Mouse (Mus musculus): ENCODE data around the gene Zyx.

Gene Zyx

DNA sequence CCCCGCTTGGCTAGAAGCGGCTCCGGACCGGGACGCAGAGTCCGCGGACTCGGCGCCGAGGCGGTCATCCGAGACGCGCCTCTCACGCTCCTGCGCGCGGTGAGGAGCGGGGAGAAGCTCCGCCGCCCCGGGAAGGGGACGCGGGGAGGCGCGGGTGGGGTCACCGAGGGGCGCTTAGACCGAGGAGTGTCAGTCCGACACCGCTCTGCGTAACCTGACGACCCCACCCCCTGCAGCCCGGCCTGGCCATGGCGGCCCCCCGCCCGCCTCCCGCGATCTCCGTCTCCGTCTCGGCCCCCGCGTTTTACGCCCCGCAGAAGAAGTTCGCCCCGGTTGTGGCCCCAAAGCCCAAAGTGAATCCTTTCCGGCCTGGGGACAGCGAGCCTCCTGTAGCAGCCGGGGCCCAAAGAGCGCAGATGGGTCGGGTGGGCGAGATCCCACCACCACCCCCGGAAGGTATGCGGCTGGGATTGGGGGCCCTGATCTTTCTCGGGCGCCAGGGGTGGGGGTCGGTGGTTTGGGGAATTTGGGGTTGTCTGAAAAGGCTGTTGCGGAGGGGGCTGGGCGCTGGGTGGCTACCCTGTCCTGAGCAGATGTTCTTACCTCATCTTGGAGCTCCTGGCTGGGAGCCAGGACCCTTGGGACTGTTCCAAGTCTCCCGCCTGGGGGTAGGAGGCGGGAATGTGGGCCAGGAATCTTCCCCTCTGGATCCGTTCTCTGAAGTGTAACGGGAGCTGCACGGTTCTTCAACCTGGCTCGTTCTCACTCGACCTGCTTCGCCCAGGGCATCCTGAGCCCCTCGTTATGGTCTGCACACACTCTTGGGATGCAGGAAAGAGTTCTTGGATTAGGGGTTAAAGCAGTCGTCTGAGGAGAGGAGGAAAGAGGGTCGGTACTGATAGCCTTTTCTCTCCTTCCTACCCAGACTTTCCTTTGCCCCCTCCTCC is 864 bp downstream of the Zyx start:
- DNase-seq (ENCODE audit: low spot score in 2 of 2) = peak in 1 of 2 experiments; percentile 72

DNA sequence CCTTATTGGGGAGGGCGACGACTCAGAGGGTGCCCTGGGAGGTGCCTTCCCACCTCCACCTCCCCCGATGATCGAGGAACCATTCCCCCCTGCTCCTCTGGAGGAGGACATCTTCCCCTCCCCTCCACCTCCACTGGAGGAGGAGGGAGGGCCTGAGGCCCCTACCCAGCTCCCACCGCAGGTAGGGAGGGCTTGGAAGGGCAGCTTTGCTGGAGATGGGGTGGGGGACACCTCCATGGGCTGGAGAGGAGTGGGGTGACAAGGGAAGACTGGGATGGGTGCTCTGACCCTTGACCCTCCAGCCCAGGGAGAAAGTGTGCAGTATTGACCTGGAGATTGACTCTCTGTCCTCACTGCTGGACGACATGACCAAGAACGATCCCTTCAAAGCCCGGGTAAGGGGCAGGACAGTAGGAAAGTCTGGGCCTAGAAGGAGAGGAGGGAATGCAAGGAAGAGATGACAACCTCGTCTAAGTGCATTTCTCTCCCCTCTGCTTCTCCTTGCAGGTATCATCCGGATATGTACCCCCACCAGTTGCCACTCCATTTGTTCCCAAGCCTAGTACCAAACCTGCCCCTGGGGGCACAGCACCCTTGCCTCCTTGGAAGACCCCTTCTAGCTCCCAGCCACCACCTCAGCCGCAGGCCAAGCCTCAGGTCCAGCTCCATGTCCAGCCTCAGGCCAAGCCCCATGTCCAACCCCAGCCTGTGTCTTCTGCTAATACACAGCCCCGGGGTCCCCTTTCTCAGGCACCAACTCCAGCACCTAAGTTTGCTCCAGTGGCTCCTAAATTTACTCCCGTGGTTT is 1.7 kb downstream of the Zyx start:
- DNase-seq (ENCODE audit: low spot score in 2 of 2) = peak in 1 of 2 experiments; percentile 63

GRCm38 (mm10) chr6:42351776-42352485 is 2.5 kb downstream of the Zyx start:
- peak in 1 of 2 experiments; percentile 66 for DNase-seq (ENCODE audit: low spot score in 2 of 2)

DNA sequence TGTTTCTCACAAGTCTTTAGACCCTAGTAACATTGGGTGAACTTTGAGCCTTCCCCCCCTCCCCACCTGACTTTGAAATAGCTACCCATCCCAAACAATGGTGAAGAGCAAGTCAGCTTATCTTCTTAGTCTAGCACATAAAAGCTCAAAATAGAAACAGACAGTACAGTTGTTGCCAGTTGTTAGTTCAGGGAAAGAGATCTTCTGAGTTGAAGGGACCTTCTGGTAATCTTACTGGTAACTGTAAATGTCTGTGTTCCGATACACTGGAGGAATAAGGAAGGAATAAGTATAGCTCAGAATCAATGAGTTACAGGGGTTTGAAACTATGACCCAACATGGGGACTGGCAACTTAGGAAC is 3.0 kb downstream of the Zyx start:
- no peak for DNase-seq (ENCODE audit: low spot score in 2 of 2)

- DNase-seq (ENCODE audit: low spot score in 2 of 2) = peak; percentile 40 to 71
Measured at GRCm38 (mm10) chr6:42353180-42353579, 3.8 kb downstream of the Zyx start.

GRCm38 (mm10) chr6:42354076-42355019 is 4.9 kb downstream of the Zyx start:
- peak in 1 of 2 experiments; percentile 63 for DNase-seq (ENCODE audit: low spot score in 2 of 2)

- DNase-seq (ENCODE audit: low spot score in 2 of 2) = no peak
Measured at GRCm38 (mm10) chr6:42355366-42355765, 5.9 kb downstream of the Zyx start.

DNA sequence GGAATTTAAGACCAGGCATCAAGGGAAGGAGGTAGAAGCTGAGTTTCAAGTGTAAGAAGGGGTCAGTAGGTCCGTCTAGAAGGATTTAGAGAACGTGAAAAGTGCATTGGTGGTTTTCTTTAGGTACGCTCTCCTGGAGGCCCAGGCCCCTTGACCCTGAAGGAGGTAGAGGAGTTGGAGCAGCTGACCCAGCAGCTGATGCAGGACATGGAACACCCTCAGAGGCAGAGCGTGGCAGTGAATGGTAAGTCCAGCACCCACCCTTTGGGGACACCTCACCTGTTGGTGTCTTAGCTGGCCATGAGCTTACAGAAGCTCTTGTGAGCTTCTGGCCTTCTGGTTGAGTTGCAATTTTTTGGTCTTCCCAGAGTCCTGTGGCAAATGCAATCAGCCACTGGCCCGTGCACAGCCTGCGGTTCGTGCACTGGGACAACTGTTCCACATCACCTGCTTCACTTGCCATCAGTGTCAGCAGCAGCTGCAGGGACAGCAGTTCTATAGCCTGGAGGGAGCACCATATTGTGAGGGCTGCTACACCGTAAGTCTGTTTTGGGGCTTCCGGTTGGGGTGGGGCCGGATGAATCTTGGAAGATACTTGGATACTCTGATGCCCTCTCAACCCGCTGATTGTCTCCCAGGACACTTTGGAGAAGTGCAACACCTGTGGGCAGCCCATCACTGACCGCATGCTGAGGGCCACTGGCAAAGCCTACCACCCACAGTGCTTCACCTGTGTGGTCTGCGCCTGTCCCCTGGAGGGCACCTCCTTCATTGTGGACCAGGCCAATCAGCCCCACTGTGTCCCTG is 6.6 kb downstream of the Zyx start:
- no peak for DNase-seq (ENCODE audit: low spot score in 2 of 2)

DNA sequence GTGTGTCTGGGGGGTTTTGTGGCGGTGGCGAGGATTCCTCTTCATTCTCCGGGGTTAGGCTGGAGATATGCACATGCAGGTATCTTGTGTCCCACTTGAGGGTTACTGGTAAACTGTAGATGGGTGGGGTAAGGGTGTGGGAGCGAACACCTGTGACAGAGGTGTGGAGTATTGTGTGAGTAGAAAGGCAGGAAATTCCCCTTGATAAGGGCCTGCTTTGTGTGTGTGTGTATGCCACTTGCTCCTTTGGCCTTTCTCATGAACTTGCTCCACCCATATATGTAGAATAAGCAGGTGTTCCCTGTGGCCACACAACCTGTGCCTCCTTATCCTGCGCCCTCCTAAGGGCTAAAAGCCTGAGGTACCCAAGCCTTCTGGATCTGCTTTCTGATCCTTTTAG is 7.5 kb downstream of the Zyx start:
- DNase-seq (ENCODE audit: low spot score in 2 of 2) = no peak

GRCm38 (mm10) chr6:42357901-42358300 is 8.5 kb downstream of the Zyx start:
- no peak for DNase-seq (ENCODE audit: low spot score in 2 of 2)

DNA sequence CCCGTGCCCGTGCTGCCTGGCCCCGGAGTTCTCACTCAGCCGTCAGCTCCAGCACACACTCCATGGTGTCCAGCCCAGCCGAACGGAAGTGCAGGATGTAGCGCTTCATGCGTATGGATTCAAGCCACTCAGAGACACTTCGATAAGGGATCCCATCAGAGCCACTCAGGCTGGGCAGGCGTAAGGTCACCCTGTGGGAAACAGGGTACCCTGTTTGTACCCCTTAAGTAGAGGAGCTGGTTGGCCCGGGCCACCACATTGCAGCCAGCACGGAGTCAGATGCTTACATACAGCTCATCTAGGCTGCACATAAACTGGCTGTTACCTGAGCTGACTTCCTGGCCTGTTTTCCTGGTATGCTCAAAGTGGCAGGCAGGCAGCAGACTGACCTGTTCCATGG is 9.5 kb downstream of the Zyx start:
- no peak for DNase-seq (ENCODE audit: low spot score in 2 of 2)

DNA sequence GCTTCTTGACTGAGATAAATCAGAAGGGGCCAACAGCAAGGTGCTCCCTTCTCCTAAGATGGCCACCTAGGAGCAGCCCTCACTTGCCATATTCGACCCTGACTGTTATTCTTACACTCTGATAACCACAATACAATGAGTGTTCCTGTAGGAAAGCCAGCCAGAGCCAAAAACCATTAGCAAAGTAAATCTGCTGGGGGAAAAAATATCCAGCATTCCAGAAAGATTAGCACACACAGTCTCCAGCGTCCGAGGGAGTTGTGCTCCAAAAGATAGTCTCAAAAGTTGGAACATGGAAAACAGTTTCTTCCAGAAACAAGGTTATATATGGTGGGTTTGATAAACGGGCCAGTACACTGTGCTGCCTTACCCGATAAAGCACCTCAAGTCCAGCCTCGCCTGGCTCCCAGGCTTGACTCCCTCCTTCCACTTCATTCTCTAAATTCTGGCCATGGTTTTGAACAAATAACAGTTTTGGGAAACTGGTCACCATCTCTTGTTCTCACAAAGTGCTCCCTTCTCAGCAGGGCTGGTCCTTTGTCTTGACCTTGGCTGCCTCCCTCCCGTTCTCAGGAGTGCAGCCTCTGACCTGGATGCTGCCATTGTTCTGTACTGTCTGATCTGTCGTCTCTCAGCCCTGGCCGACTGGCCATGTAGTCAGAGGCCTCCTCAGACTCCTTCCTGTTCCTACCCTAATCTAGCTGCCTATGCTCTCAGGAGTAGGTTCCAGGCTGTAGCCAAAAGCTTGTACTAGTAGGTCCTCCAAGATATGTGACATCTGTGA is 10.1 kb downstream of the Zyx start:
- DNase-seq (ENCODE audit: low spot score in 2 of 2) = peak in 1 of 2 experiments; percentile 47

DNA sequence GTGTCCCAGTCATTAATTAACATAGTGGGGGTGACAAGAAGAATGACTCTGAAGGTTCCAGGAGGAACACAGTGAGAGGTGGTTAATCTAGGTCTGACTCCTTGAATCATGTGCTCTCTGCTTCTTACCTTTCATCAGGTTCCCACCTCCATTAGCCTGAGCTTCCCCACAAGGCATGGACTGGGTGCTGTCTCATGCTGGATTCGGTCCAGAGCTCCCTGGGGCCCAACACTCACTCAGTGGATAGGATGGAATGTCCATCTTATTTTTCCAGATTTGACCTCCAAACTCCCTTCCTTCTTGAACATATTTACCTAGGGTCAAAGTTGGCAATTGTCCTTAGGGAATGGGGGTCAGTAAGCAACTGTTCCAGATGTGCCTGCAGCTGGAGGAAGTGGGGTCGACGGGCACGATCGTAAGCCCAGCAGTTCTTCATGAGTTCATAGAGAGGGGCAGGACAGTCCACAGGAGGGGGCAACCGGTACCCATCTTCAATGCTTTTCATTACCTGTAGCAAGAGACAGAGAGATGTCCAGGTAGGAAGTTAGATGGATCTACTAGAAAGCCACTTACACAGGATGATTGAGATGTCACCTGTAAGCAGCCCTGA is 10.9 kb downstream of the Zyx start:
- DNase-seq (ENCODE audit: low spot score in 2 of 2) = no peak

GRCm38 (mm10) chr6:42361041-42361895 is 11.8 kb downstream of the Zyx start:
- no peak for DNase-seq (ENCODE audit: low spot score in 2 of 2)

DNA sequence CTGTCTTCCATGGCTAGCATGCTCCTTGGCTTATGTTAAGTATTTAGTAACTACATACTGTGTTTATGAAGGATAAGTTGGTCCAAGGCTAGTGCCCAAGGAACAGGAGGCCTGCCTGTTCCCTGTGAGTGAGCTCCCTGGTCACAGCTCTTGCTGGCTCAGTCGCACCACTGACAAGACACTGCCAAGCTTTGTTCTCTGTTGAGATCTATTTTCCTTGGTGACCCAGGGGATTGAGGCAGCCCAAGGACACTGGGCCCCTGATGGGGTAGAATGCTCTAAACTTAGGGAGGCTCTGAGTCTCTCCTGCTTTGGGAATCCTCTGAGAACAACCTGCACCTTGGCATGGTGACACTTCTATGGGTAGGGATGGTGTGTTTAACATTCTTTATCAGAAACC is 12.6 kb downstream of the Zyx start:
- no peak for DNase-seq (ENCODE audit: low spot score in 2 of 2)

DNA sequence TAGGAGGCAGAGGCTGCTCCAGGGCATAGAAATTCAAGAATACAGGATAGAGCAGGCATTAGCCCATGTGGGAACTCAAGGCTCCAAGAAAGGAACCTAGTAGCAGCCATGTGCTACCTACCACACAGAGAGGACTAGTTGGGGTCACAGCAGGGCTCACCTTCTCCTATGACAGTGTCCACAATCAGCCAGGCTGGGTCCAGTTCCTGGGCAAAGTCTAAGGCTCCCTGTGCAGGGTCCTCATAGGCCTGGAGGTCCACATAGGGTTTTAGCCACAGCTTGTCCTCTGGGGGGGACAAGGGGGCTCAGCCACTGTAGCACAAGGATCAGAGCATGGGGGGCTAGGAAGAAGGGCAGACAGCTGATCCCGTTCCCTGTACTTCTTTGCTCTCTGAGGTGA is 13.1 kb downstream of the Zyx start:
- no peak for DNase-seq (ENCODE audit: low spot score in 2 of 2)

- DNase-seq (ENCODE audit: low spot score in 2 of 2) = no peak
Measured at GRCm38 (mm10) chr6:42362974-42363373, 13.5 kb downstream of the Zyx start.

GRCm38 (mm10) chr6:42364066-42364465 is 14.6 kb downstream of the Zyx start:
- no peak for DNase-seq (ENCODE audit: low spot score in 2 of 2)

Measured in spleen, postnatal 4 days (tissue).